Mouse (Mus musculus): ENCODE measurements around the gene Ahdc1. TPM values are rescaled to one million over a fixed set of nuclear protein-coding genes. Genes with fewer than 3 reads are reported as not detected.

Gene Ahdc1
- polyA plus RNA-seq, 1 experiment from 2014 or later = 5.3 TPM

DNA sequence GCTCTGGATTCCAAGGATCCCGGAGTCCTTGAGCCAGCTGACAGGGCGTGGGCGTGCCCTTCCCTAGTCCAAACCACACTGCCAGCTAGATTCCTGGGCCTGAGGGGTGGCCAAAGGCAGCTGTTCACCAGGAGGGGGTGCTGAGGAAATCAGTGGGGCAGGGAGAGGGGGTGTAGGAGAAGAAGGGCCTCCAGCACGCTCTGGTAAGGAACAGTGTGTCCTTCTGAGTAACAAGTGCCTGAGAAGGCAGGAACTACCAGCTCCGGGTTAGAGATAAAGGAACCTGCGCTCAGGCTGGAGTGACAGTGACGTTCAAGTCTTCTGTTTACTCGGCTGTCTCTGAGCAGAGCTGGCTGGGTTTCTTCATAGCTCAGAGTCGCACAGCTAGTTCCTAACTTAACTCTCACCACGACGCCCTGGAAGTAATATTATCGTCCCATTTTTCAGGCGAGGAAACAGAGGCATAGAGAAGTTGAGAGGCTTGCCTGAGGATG, 96.8 kb downstream of the Ahdc1 start:
- no peaks in the 10 kb centered on the region for H3K36me3 ChIP-seq (ENCODE audit: control insufficient read depth, insufficient read depth, low read length)
- 46% methylated on average over 13 of the region's 13 CpGs for WGBS
- peaks cover 21% of the 10 kb centered on the region for H3K4me1 ChIP-seq (ENCODE audit: control insufficient read depth, insufficient read depth, low read length)
- no peaks in the 10 kb centered on the region for H3K9me3 ChIP-seq (ENCODE audit: control insufficient read depth, low read length)
- no peaks in the 10 kb centered on the region for H3K27me3 ChIP-seq (replicated peaks; ENCODE audit: control insufficient read depth, insufficient read depth, low read length)
- 0 out of 2 replicates have a peak overlapping the region, but pooled peaks have one; percentile 14 for H3K4me2 ChIP-seq (ENCODE audit: low read depth, low read length)
- no peak overlapping the region for H3K4me3 ChIP-seq (ENCODE audit: low read length)
- peak; percentile 29 for ATAC-seq
- H3K27ac ChIP-seq (ENCODE audit: low read length) = peak overlapping the region; percentile 70
- H3K9ac ChIP-seq (ENCODE audit: low read depth, low read length) = peak overlapping the region; percentile 41

DNA sequence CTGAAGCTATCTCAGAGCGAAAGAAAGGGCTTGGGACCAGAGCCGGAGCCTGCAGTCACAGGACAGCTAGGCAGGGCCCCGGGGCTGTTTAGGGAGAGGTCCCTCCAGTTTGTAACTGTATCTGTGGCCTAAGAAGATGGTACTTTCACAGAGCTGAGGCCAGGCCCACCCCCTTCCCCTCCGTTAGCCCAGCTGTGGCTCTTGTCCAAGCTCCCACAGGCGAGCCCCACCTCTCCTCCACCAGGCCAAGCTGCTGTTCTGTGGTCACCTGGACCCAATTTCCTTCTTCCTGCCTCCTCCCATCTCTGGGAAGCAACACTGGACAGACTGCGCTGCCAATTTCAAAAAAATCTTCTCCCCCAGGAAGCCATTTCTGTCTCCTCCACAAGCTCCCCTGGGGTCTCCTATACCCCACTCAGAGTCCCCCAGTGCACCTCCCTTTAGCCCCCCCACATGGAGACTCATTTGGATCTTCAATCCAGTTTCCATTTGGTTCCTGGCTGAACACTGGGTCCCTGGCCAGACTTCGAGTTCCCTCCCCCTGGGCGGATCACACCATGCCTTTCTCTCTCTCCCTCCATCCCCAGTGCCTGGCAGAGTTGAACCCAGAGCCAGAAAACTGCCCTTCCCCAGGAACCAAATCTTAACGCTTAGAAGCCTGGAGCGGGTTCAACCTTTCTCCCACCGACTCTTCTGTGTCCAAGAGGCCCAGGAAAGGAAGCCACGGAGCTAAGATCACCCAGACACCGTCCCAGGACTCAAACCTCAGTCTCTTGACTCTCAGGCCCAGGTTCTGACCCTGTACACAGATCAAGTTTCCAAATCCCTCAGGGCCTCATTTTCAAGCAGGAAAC, 97.6 kb downstream of the Ahdc1 start:
- ATAC-seq = no peak
- Histone ChIP-seq H3K36me3 (ENCODE audit: control insufficient read depth, insufficient read depth, low read length) (no peaks in the 10 kb centered on the region), H3K4me2 (ENCODE audit: low read depth, low read length) (no peak overlapping the region), H3K4me3 (ENCODE audit: low read length) (no peak overlapping the region), H3K9ac (ENCODE audit: low read depth, low read length) (no peak overlapping the region), H3K27me3 (replicated peaks; ENCODE audit: control insufficient read depth, insufficient read depth, low read length) (no peaks in the 10 kb centered on the region), H3K27ac (ENCODE audit: low read length) (peak overlapping the region; percentile 14; the same call in 1 of the 2 replicates), H3K4me1 (ENCODE audit: control insufficient read depth, insufficient read depth, low read length) (peaks cover 17% of the 10 kb centered on the region), H3K9me3 (ENCODE audit: control insufficient read depth, low read length) (no peaks in the 10 kb centered on the region)
- 72% methylated on average over 13 of the region's 13 CpGs for WGBS

DNA sequence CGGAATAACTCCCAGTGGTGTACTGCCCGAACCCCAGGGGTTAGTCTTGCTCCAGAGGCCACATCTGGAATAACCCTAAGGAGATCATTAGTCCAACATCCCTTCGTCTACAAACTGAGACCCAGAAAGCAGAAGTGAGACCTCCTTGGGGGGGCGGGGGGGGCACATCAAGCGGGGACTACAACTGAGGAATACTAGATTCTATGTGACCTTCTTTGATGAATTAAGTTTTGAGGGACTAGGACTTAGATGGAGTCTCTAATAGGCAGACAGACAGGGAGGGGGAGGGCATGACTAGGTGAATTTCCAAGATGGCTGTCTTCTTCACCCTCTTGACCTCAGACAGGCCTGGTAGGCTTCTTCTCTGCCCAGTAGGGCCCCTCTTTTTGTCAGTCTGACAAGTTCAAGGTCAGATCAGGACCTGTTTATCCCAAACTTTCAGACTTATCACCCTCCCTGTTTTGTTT, 98.3 kb downstream of the Ahdc1 start:
- Histone ChIP-seq H3K4me3 (ENCODE audit: low read length) (no peak overlapping the region), H3K27ac (ENCODE audit: low read length) (no peak overlapping the region), H3K9me3 (ENCODE audit: control insufficient read depth, low read length) (no peaks in the 10 kb centered on the region), H3K4me2 (ENCODE audit: low read depth, low read length) (no peak overlapping the region), H3K9ac (ENCODE audit: low read depth, low read length) (no peak overlapping the region), H3K4me1 (ENCODE audit: control insufficient read depth, insufficient read depth, low read length) (peaks cover 13% of the 10 kb centered on the region), H3K36me3 (ENCODE audit: control insufficient read depth, insufficient read depth, low read length) (no peaks in the 10 kb centered on the region), H3K27me3 (replicated peaks; ENCODE audit: control insufficient read depth, insufficient read depth, low read length) (no peaks in the 10 kb centered on the region)
- 77% methylated on average over 5 of the region's 5 CpGs for WGBS
- ATAC-seq = no peak

DNA sequence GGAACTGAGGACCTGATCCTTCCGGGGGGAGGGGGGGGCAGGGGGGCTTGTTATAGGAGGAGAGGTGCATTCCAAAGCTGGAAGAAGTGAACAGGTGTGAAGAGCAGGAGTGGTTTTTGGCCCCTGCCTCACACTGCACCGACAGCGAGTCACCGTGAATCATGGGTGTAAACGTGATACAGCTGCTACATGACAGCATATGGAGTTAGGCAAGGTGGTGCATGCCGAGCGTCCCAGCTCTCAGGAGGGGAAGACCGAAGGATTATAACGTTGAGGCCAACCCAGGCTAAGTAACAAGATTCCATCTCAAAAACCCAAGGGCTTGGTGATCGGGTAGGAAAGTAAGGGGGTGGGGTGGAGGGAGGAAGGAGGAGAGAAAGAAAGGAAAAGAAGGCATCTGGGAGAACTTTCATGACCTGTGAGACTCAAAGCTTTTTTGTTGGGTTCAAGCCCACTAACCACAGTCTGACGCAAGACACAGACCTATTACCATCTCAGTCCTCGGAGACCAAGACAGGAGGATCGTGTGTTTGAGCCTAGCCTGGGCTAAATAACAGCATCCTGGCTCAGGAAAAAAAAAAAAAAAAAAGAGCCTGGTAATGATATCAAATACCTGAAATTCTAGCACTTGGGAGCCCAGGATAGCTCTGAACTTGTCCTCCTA, 101.2 kb downstream of the Ahdc1 start:
- H3K9me3 ChIP-seq (ENCODE audit: control insufficient read depth, low read length) = no peaks in the 10 kb centered on the region
- no peak for ATAC-seq
- H3K27ac ChIP-seq (ENCODE audit: low read length) = no peak overlapping the region
- H3K4me1 ChIP-seq (ENCODE audit: control insufficient read depth, insufficient read depth, low read length) = peaks cover 21% of the 10 kb centered on the region
- no peaks in the 10 kb centered on the region for H3K27me3 ChIP-seq (replicated peaks; ENCODE audit: control insufficient read depth, insufficient read depth, low read length)
- no peaks in the 10 kb centered on the region for H3K36me3 ChIP-seq (ENCODE audit: control insufficient read depth, insufficient read depth, low read length)
- WGBS = 47% methylated on average over 13 of the region's 13 CpGs
- H3K4me3 ChIP-seq (ENCODE audit: low read length) = no peak overlapping the region
- no peak overlapping the region for H3K4me2 ChIP-seq (ENCODE audit: low read depth, low read length)
- H3K9ac ChIP-seq (ENCODE audit: low read depth, low read length) = no peak overlapping the region

DNA sequence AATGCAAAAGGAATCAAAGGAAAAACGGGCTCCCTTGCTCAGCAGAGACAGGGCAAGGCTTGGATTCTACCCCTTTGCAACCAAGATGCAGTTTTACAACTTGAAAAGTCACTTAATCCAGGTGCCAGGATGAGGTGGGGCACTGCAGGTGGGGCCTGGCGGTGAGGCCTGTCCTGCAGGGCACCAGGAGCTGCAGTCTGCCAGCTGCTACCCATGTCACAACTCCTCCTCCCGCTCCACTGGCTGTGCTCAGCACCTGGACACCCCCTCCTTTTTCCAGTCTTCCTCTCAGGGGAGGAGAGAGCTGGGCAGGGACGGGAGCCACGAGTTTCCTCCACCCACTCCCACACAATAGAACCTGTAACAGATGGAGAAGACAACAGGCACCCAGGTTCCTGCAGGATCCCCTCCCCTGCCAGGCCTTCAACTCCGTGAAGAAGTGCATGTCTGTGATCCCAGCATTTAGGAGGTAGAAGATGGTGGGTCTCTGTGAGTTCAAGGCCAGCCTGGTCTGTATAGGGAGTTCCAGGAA, 102.4 kb downstream of the Ahdc1 start:
- 0 out of 2 replicates have a peak overlapping the region, but pooled peaks have one; percentile 6 for H3K27ac ChIP-seq (ENCODE audit: low read length)
- H3K9ac ChIP-seq (ENCODE audit: low read depth, low read length) = no peak overlapping the region
- no peak overlapping the region for H3K4me3 ChIP-seq (ENCODE audit: low read length)
- no peaks in the 10 kb centered on the region for H3K36me3 ChIP-seq (ENCODE audit: control insufficient read depth, insufficient read depth, low read length)
- no peak overlapping the region for H3K4me2 ChIP-seq (ENCODE audit: low read depth, low read length)
- H3K9me3 ChIP-seq (ENCODE audit: control insufficient read depth, low read length) = no peaks in the 10 kb centered on the region
- no peak for ATAC-seq
- no peaks in the 10 kb centered on the region for H3K27me3 ChIP-seq (replicated peaks; ENCODE audit: control insufficient read depth, insufficient read depth, low read length)
- 57% methylated on average over 6 of the region's 6 CpGs for WGBS
- H3K4me1 ChIP-seq (ENCODE audit: control insufficient read depth, insufficient read depth, low read length) = peaks cover 21% of the 10 kb centered on the region

DNA sequence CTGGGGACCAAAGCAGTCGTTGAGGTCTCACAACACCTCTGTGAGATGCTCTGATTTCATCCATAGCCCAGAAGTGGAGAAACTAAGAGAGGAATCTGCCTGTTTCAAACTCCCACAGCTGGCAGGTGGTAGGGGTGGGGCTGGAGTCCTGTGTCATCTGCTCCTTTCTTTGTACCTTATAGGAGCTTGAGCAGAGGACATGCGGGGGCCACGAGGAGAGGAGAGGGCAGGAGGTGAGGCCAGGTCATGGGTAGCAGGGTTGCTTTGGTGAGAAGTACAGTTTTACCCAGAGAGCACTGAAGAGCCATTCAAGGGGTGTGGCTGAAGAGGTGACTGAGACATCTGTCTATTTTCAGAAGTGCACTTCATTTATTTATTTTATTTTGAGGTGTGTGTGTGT, 103.7 kb downstream of the Ahdc1 start:
- Histone ChIP-seq H3K36me3 (ENCODE audit: control insufficient read depth, insufficient read depth, low read length) (no peaks in the 10 kb centered on the region), H3K27ac (ENCODE audit: low read length) (no peak overlapping the region), H3K4me3 (ENCODE audit: low read length) (no peak overlapping the region), H3K4me1 (ENCODE audit: control insufficient read depth, insufficient read depth, low read length) (peaks cover 19% of the 10 kb centered on the region), H3K9me3 (ENCODE audit: control insufficient read depth, low read length) (no peaks in the 10 kb centered on the region), H3K4me2 (ENCODE audit: low read depth, low read length) (no peak overlapping the region), H3K9ac (ENCODE audit: low read depth, low read length) (no peak overlapping the region), H3K27me3 (replicated peaks; ENCODE audit: control insufficient read depth, insufficient read depth, low read length) (no peaks in the 10 kb centered on the region)
- WGBS = 82% methylated on average over 3 of the region's 3 CpGs
- ATAC-seq = no peak

DNA sequence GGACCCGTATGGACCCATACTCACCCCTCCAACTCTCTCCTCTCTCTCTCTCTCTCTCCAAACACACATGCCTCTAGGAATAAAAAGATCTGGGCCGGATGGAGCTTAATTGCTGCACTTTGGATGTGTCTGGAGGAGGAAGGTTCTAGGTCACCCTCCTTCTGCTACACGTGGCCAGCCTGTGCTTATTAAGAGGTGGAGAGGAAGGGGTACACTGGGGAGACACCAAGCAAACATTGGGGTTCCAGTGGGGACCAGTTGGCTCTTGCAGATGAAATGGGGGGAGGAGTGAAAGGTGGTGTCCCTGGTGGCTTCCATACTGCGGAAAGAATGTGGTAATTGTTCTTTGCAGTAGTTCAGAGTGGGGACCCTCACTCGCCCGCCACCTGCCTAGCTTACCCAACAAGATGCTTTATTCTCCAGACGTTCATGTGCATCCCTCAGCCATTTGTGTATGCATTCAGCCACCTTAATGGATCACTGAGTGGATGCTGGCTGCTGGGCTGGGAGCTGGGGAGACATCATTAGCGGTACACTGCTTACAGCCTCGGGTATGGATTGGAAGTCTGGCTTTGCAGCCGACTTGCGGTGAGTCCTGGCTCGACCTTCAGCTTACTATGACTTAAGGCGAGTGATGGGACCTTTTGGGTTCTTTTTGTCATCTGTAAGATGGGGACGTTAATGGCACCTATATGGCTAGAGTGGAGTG, 104.8 kb downstream of the Ahdc1 start:
- peaks cover 23% of the 10 kb centered on the region for H3K4me1 ChIP-seq (ENCODE audit: control insufficient read depth, insufficient read depth, low read length)
- H3K4me2 ChIP-seq (ENCODE audit: low read depth, low read length) = no peak overlapping the region
- no peak overlapping the region for H3K4me3 ChIP-seq (ENCODE audit: low read length)
- H3K36me3 ChIP-seq (ENCODE audit: control insufficient read depth, insufficient read depth, low read length) = no peaks in the 10 kb centered on the region
- no peaks in the 10 kb centered on the region for H3K9me3 ChIP-seq (ENCODE audit: control insufficient read depth, low read length)
- H3K27me3 ChIP-seq (replicated peaks; ENCODE audit: control insufficient read depth, insufficient read depth, low read length) = no peaks in the 10 kb centered on the region
- ATAC-seq = no peak
- H3K9ac ChIP-seq (ENCODE audit: low read depth, low read length) = no peak overlapping the region
- 74% methylated on average over 14 of the region's 14 CpGs for WGBS
- H3K27ac ChIP-seq (ENCODE audit: low read length) = no peak overlapping the region

DNA sequence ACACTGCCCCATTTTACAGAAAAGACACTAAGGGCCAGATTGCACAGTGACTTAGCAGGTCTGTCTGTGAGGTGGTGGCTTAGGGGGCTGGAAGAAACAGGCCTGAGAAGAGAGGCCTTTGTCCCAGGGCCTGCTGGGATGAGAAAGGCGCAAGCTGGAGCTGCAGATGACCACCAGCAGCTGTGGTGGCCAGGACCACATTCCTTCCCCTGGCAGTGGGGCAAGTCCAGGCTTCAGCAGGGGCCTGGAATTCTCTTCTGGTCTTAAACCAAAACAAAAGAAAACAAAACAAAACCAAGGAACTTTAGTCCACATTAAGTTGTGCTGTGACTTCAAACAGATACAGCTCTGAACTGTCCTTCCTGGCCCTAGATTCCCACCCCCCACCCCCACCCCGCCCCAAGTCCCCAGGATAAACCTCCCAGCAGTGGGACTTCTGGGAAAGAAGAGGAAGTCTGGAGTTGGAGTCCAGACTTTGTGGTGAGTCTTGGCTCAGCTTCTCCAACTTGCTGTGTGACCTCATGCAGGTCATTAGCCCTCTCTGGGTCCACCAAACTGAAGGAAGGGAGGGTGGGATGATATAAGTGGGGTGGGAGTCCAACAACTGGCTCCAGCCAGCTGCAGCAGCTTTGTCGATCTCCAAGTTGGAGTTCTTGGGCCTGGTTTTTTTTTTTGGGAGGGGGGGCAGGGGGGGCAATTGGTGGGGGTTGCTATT, 105.9 kb downstream of the Ahdc1 start:
- ATAC-seq = 0 out of 2 replicates have a peak, but pooled peaks have one; percentile 14
- Histone ChIP-seq H3K9ac (ENCODE audit: low read depth, low read length) (peak overlapping the region; percentile 62), H3K27ac (ENCODE audit: low read length) (peak overlapping the region; percentile 95), H3K4me1 (ENCODE audit: control insufficient read depth, insufficient read depth, low read length) (peaks cover 30% of the 10 kb centered on the region), H3K4me2 (ENCODE audit: low read depth, low read length) (0 out of 2 replicates have a peak overlapping the region, but pooled peaks have one; percentile 31), H3K4me3 (ENCODE audit: low read length) (no peak overlapping the region), H3K27me3 (replicated peaks; ENCODE audit: control insufficient read depth, insufficient read depth, low read length) (no peaks in the 10 kb centered on the region), H3K36me3 (ENCODE audit: control insufficient read depth, insufficient read depth, low read length) (no peaks in the 10 kb centered on the region), H3K9me3 (ENCODE audit: control insufficient read depth, low read length) (no peaks in the 10 kb centered on the region)
- whole genome bisulfite sequencing = 52% methylated on average over 3 of the region's 3 CpGs

All from intestine, embryonic 16.5 days (tissue).